Mouse (Mus musculus) layer of hippocampus, postnatal 36 days (tissue): ENCODE measurements around the gene Hist1h3h. TPM values are rescaled to one million over a fixed set of nuclear protein-coding genes. Genes with fewer than 3 reads are reported as not detected.

ENCODE experiments used
- microRNA-seq, 2 experiments: library from miRNA; unstranded; fragments of <30 nt; microRNA quantifications; one replicate each; pipeline ENCODE4 v1.2.0; 2021
- total RNA-seq, 2 experiments: library from RNA; stranded (reverse); gene quantifications; 2 replicates each; pipeline ENCODE4 v1.2.3; 2021

Hist1h3h gene
- total RNA-seq, 2 experiments from 2014 or later = 57.9 to 69.3 TPM

Small RNA genes lying within 50 kb of the gene (microRNA-seq; reads per million reads assigned to microRNA genes)
- 0 reads per million in 2 experiments for gene Gm44357
- 0 reads per million in 2 experiments for gene Gm44367
- gene Gm44454 = 0 reads per million in 2 experiments

Other genes with a start within 250 kb of the Hist1h3h start
- gene Nkapl, start 249.2 kb upstream of the Hist1h3h start, total RNA-seq = 1 to 10 TPM in 1 of 2 experiments, under 1 TPM in 1; 0.78 to 1.2 TPM
- gene Zkscan4, start 238.8 kb upstream of the Hist1h3h start, total RNA-seq = 1 to 10 TPM; 6.1 to 7.0 TPM
- not detected for gene Gm10065, start 238.2 kb upstream of the Hist1h3h start, total RNA-seq
- gene AK157302, start 222.4 kb upstream of the Hist1h3h start, total RNA-seq = 10 to 100 TPM; 21.6 to 23.2 TPM
- gene Gm11273, start 216.2 kb upstream of the Hist1h3h start, total RNA-seq = 10 to 100 TPM; 49.1 to 63.4 TPM
- 10 to 100 TPM; 18.3 to 19.9 TPM for gene Zkscan8, start 186.5 kb upstream of the Hist1h3h start, total RNA-seq
- gene Olfr1366, start 174.9 kb upstream of the Hist1h3h start, total RNA-seq = not detected
- not detected for gene Olfr1535, start 157.8 kb upstream of the Hist1h3h start, total RNA-seq
- not detected for gene Olfr1364, start 135.9 kb upstream of the Hist1h3h start, total RNA-seq
- gene Olfr1362, start 103.6 kb upstream of the Hist1h3h start, total RNA-seq = not detected
- not detected for gene Olfr11, start 75.1 kb upstream of the Hist1h3h start, total RNA-seq
- not detected for gene Olfr1361, start 54.3 kb upstream of the Hist1h3h start, total RNA-seq
- not detected for gene Olfr1360, start 40.3 kb upstream of the Hist1h3h start, total RNA-seq
- not detected for gene Olfr1359, start 19.5 kb upstream of the Hist1h3h start, total RNA-seq
- gene Hist1h2bl, start 1.5 kb upstream of the Hist1h3h start, total RNA-seq = 10 to 100 TPM; 20.4 to 37.0 TPM
- 10 to 100 TPM; 37.8 to 44.6 TPM for gene Hist1h2ai, start 1.2 kb upstream of the Hist1h3h start, total RNA-seq
- 1 to 10 TPM; 4.3 to 6.2 TPM for gene Hist1h2bm, start 4.4 kb downstream of the Hist1h3h start, total RNA-seq
- gene Hist1h4j, start 17.4 kb downstream of the Hist1h3h start, total RNA-seq = 10 to 100 TPM; 15.7 to 17.9 TPM
- 100 to 1,000 TPM; 266 to 292 TPM for gene Hist1h4k, start 32.8 kb downstream of the Hist1h3h start, total RNA-seq
- 10 to 100 TPM; 13.2 to 18.7 TPM for gene Hist1h2ak, start 36.2 kb downstream of the Hist1h3h start, total RNA-seq
- gene Hist1h2bn, start 36.5 kb downstream of the Hist1h3h start, total RNA-seq = 10 to 100 TPM in 1 of 2 experiments, 1 to 10 TPM in 1; 5.4 to 10.8 TPM
- gene Hist1h1b, start 63.0 kb downstream of the Hist1h3h start, total RNA-seq = 1 to 10 TPM; 6.4 to 8.5 TPM
- gene Hist1h3i, start 65.7 kb downstream of the Hist1h3h start, total RNA-seq = 10 to 100 TPM; 56.6 to 72.6 TPM
- gene Hist1h2an, start 69.6 kb downstream of the Hist1h3h start, total RNA-seq = 1 to 10 TPM in 1 of 2 experiments, not detected in 1; 2.6 TPM
- gene Hist1h2bp, start 69.8 kb downstream of the Hist1h3h start, total RNA-seq = 10 to 100 TPM in 1 of 2 experiments, 1 to 10 TPM in 1; 7.8 to 11.4 TPM
- gene Hist1h2bq, start 92.5 kb downstream of the Hist1h3h start, total RNA-seq = 10 to 100 TPM; 49.4 to 52.0 TPM
- 10 to 100 TPM in 1 of 2 experiments, not detected in 1; 19.5 TPM for gene Hist1h2ao, start 92.8 kb downstream of the Hist1h3h start, total RNA-seq
- gene Hist1h4m, start 94.1 kb downstream of the Hist1h3h start, total RNA-seq = 100 to 1,000 TPM; 229 to 282 TPM
- gene Hist1h4n, start 114.5 kb downstream of the Hist1h3h start, total RNA-seq = 10 to 100 TPM; 29.3 to 57.3 TPM
- 10 to 100 TPM; 34.7 to 45.0 TPM for gene Hist1h2ap, start 115.8 kb downstream of the Hist1h3h start, total RNA-seq
- gene Hist1h2br, start 116.1 kb downstream of the Hist1h3h start, total RNA-seq = 10 to 100 TPM; 49.6 to 51.2 TPM
- gene Zfp184, start 227.4 kb downstream of the Hist1h3h start, total RNA-seq = 1 to 10 TPM; 2.6 to 5.2 TPM